32 mouse cellular contexts compared by ENCODE assay signal in genomic region chr11:4078267-4078933, GRCm38 (mm10). TPM values are rescaled to one million over a fixed set of nuclear protein-coding genes. Genes with fewer than 3 reads are reported as not detected.
"Had no signal": no experiment of that assay in that cellular context is flagged by ENCODE, and none has a peak within 500 bp of the region (broad histone marks: within the 10 kb centered on the region; RNA-seq: fewer than 3 reads in every experiment).

No protein-coding gene starts in this region.

- H3K4me3 ChIP-seq: left cerebral cortex, adult 2 months; limb, embryonic 10.5 days; limb, embryonic 12.5 days; limb, embryonic 13.5 days; limb, embryonic 15.5 days; liver, embryonic 12.5 days; liver, embryonic 13.5 days; liver, embryonic 15.5 days; lung, embryonic 15.5 days; megakaryocyte, embryonic 14.5 days; midbrain, embryonic 10.5 days; midbrain, embryonic 12.5 days; midbrain, embryonic 13.5 days; midbrain, embryonic 15.5 days; myocyte; neural tube, embryonic 12.5 days had no signal

- DNase-seq: layer of hippocampus, postnatal 36 days; left cerebral cortex, postnatal 4 days; liver; liver, embryonic 13.5 days; liver, postnatal 0 days; lung, embryonic 14.5 days; midbrain, embryonic 14.5 days had no signal

- H3K4me1 ChIP-seq: limb, embryonic 10.5 days; limb, embryonic 12.5 days; limb, embryonic 13.5 days; limb, embryonic 15.5 days; liver, embryonic 12.5 days; liver, embryonic 13.5 days; liver, embryonic 15.5 days; lung, embryonic 15.5 days; megakaryocyte, embryonic 14.5 days; midbrain, embryonic 10.5 days; midbrain, embryonic 12.5 days; midbrain, embryonic 13.5 days; midbrain, embryonic 15.5 days; neural tube, embryonic 12.5 days had no signal

RNA-seq across cellular contexts. Expression of gene Sec14l3, which starts 13.8 kb away (rescaled TPM):
- polyA plus RNA-seq: limb, embryonic 10.5 days; limb, embryonic 11.5 days; limb, embryonic 12.5 days; limb, embryonic 13.5 days; limb, embryonic 14.5 days; limb, embryonic 15.5 days; liver, adult 2 months; liver, embryonic 11.5 days; liver, embryonic 12.5 days; liver, embryonic 13.5 days; liver, embryonic 14.5 days; liver, embryonic 15.5 days; liver, embryonic 16.5 days; liver, postnatal 0 days; macrophage; midbrain, embryonic 10.5 days; midbrain, embryonic 11.5 days; midbrain, embryonic 12.5 days; midbrain, embryonic 13.5 days; myocyte; neural tube, embryonic 11.5 days; neural tube, embryonic 12.5 days had no signal

RNA-seq across cellular contexts. Expression of gene Sec14l4, which starts 47.1 kb away (rescaled TPM):
- polyA plus RNA-seq: limb, embryonic 10.5 days; limb, embryonic 11.5 days; limb, embryonic 12.5 days; macrophage; midbrain, embryonic 10.5 days; midbrain, embryonic 11.5 days; midbrain, embryonic 12.5 days; midbrain, embryonic 13.5 days; midbrain, embryonic 14.5 days; midbrain, embryonic 15.5 days; midbrain, embryonic 16.5 days; myocyte; neural tube, embryonic 11.5 days had no signal
